Mouse (Mus musculus) hindbrain, embryonic 16.5 days (tissue): ENCODE measurements around the gene BC035044. TPM values are rescaled to one million over a fixed set of nuclear protein-coding genes. Genes with fewer than 3 reads are reported as not detected.
"Not testable (repeated sequence)": the region's sequence is repeated elsewhere in the genome, so short reads cannot be mapped to it uniquely, and the experiment has no call there.

ENCODE experiments used
- ATAC-seq: fragments of 200-750 bp; cut with Nextera tagmentation; 2 replicates; pipeline ENCODE4 v1.8.0; 2017; ENCODE audit warnings: moderate TSS enrichment, moderate library complexity
- H3K27ac ChIP-seq: fragments of 300-500 bp; sonication (generic); 2 replicates; pipeline ENCODE4 v1.5.1; 2014; ENCODE audit warnings: low read depth, mild to moderate bottlenecking, control low read depth, low read length, moderate library complexity
- H3K27me3 ChIP-seq: fragments of 300-500 bp; sonication (generic); replicated peaks from 2 replicates; pipeline ENCODE4 v1.6.1; 2014; ENCODE audit warnings: low read length; ENCODE audit not compliant: control insufficient read depth, insufficient read depth
- H3K36me3 ChIP-seq: fragments of 300-500 bp; sonication (generic); 2 replicates; pipeline ENCODE4 v1.6.1; 2014; ENCODE audit warnings: mild to moderate bottlenecking, low read length, moderate library complexity, mixed read lengths; ENCODE audit not compliant: control insufficient read depth, insufficient read depth
- H3K4me1 ChIP-seq: fragments of 300-500 bp; sonication (generic); 2 replicates; pipeline ENCODE4 v1.6.1; 2014; ENCODE audit warnings: low read depth, low read length; ENCODE audit not compliant: control insufficient read depth, insufficient read depth
- H3K4me2 ChIP-seq: fragments of 300-500 bp; sonication (generic); 2 replicates; pipeline ENCODE4 v1.6.1; 2014; ENCODE audit warnings: mild to moderate bottlenecking, low read length, control low read depth, moderate library complexity
- H3K4me3 ChIP-seq: fragments of 300-500 bp; sonication (generic); 2 replicates; pipeline ENCODE4 v1.5.1; 2014; ENCODE audit warnings: mild to moderate bottlenecking, low read length, control low read depth, moderate library complexity
- H3K9ac ChIP-seq: fragments of 300-500 bp; sonication (generic); 2 replicates; pipeline ENCODE4 v1.6.1; 2014; ENCODE audit warnings: low read depth, mild to moderate bottlenecking, control low read depth, low read length, moderate library complexity
- H3K9me3 ChIP-seq: fragments of 300-500 bp; sonication (generic); 2 replicates; pipeline ENCODE4 v1.6.1; 2014; ENCODE audit warnings: mild to moderate bottlenecking, low read length, moderate library complexity; ENCODE audit not compliant: control insufficient read depth
- WGBS: fragments of 180-500 bp; shearing (Covaris S2); extraction: QIAGEN DNeasy Blood & Tissue Kit; methylation state at CpG from one replicate; pipeline ENCODE4 v1.1.7; 2014; 5-methylcytosine and 5-hydroxymethylcytosine counted together
- polyA plus RNA-seq: library from polyadenylated mRNA; unstranded; fragments of >200 nt; fragmentation: Nextera tagmentation; extraction: Ambion mirVana; gene quantifications from 2 replicates; pipeline ENCODE4 v1.2.1, GENCODE M21; 2015

Gene BC035044
- 0.49 and 0.72 TPM in 2 replicates for polyA plus RNA-seq

GRCm38 (mm10) chr6:128890948-128891355 lies at the start of gene BC035044:
BC035044 (minus strand) TSS chr6:128891126.
- Histone ChIP-seq H3K4me1 (no peaks in the 10 kb centered on the region), H3K9ac (no peak within 1 kb of the TSS), H3K27ac (no peak within 1 kb of the TSS), H3K9me3 (no peaks in the 10 kb centered on the region), H3K27me3 (no peaks in the 10 kb centered on the region), H3K4me2 (no peak within 1 kb of the TSS), H3K4me3 (no peak within 1 kb of the TSS), H3K36me3 (no peaks in the 10 kb centered on the region)
- WGBS = 79% methylated on average over 2 of the region's 2 CpGs
- no peak for ATAC-seq

GRCm38 (mm10) chr6:128935889-128936665 lies 45.2 kb upstream of the BC035044 start:
- H3K4me3 ChIP-seq, H3K9me3 ChIP-seq, H3K27ac ChIP-seq, H3K4me2 ChIP-seq, H3K27me3 ChIP-seq, H3K9ac ChIP-seq, H3K4me1 ChIP-seq, H3K36me3 ChIP-seq, ATAC-seq: not testable (repeated sequence)
- WGBS = 92% methylated on average over 4 of the region's 13 CpGs

- not testable (repeated sequence) for H3K9ac ChIP-seq, H3K4me2 ChIP-seq, H3K4me3 ChIP-seq, H3K27ac ChIP-seq, H3K36me3 ChIP-seq, ATAC-seq, H3K4me1 ChIP-seq, H3K9me3 ChIP-seq, H3K27me3 ChIP-seq
- 96% methylated on average over 4 of the region's 4 CpGs for WGBS
Measured at GRCm38 (mm10) chr6:128934081-128934480, 43.2 kb upstream of the BC035044 start, which contains the start of gene Clec2g. Clec2g (plus strand) TSS chr6:128934381.

GRCm38 (mm10) chr6:128933050-128933449 lies 42.1 kb upstream of the BC035044 start:
- no peaks in the 10 kb centered on the region for H3K9me3 ChIP-seq
- no peak overlapping the region for H3K27ac ChIP-seq
- WGBS = 69% methylated on average over 2 of the region's 2 CpGs
- no peak overlapping the region for H3K4me2 ChIP-seq
- H3K9ac ChIP-seq = no peak overlapping the region
- H3K4me3 ChIP-seq = no peak overlapping the region
- H3K36me3 ChIP-seq = no peaks in the 10 kb centered on the region
- ATAC-seq = no peak
- H3K4me1 ChIP-seq = no peaks in the 10 kb centered on the region
- no peaks in the 10 kb centered on the region for H3K27me3 ChIP-seq

- Histone ChIP-seq H3K27ac (no peak overlapping the region), H3K4me3 (no peak overlapping the region)
- 91% methylated on average over 2 of the region's 2 CpGs for WGBS
Measured at GRCm38 (mm10) chr6:128917322-128917721, 26.4 kb upstream of the BC035044 start.

GRCm38 (mm10) chr6:128913598-128914254 lies 22.8 kb upstream of the BC035044 start:
- Histone ChIP-seq H3K27ac (no peak overlapping the region), H3K4me1 (no peaks in the 10 kb centered on the region), H3K9ac (no peak overlapping the region), H3K36me3 (no peaks in the 10 kb centered on the region), H3K27me3 (no peaks in the 10 kb centered on the region), H3K9me3 (no peaks in the 10 kb centered on the region), H3K4me3 (no peak overlapping the region), H3K4me2 (no peak overlapping the region)
- ATAC-seq = no peak
- 89% methylated on average over 2 of the region's 2 CpGs for WGBS

More at GRCm38 (mm10) chr6:128917322-128917721, 26.4 kb upstream of the BC035044 start:
- Histone ChIP-seq H3K4me1 (no peaks in the 10 kb centered on the region), H3K9me3 (no peaks in the 10 kb centered on the region), H3K9ac (no peak overlapping the region), H3K27me3 (no peaks in the 10 kb centered on the region), H3K36me3 (no peaks in the 10 kb centered on the region), H3K4me2 (no peak overlapping the region)
- no peak for ATAC-seq

GRCm38 (mm10) chr6:128900796-128901552 lies 10.0 kb upstream of the BC035044 start:
- not testable (repeated sequence) for H3K27me3 ChIP-seq, H3K27ac ChIP-seq, H3K9me3 ChIP-seq, H3K4me1 ChIP-seq, H3K4me3 ChIP-seq, ATAC-seq, H3K4me2 ChIP-seq, H3K9ac ChIP-seq, H3K36me3 ChIP-seq
- 91% methylated on average over 5 of the region's 6 CpGs for WGBS

GRCm38 (mm10) chr6:128900044-128900443 lies 9.1 kb upstream of the BC035044 start:
- Histone ChIP-seq H3K4me3 (no peak overlapping the region), H3K4me1 (no peaks in the 10 kb centered on the region), H3K9me3 (no peaks in the 10 kb centered on the region), H3K9ac (no peak overlapping the region), H3K27me3 (no peaks in the 10 kb centered on the region), H3K36me3 (no peaks in the 10 kb centered on the region), H3K27ac (no peak overlapping the region), H3K4me2 (no peak overlapping the region)
- ATAC-seq = no peak
- 89% methylated on average over 2 of the region's 2 CpGs for WGBS
